Mouse (Mus musculus) thymus, adult 2 months (tissue): ENCODE results near the gene Clstn1.

ENCODE experiments used
- CTCF ChIP-seq: fragments of 200-500 bp; IDR thresholded peaks from 2 replicates; pipeline ENCODE4 v1.5.1; 2012; ENCODE audit warnings: mild to moderate bottlenecking, control low read depth, low read length, moderate library complexity, borderline replicate concordance; ENCODE audit not compliant: control insufficient read depth, poor library complexity, insufficient read depth; ENCODE audit errors: extremely low read depth
- POLR2A ChIP-seq: fragments of 200-500 bp; IDR thresholded peaks from 2 replicates; pipeline ENCODE4 v1.6.1; 2012; ENCODE audit warnings: mild to moderate bottlenecking, low read length, control low read depth, moderate library complexity; ENCODE audit not compliant: control insufficient read depth, poor library complexity, insufficient read depth; ENCODE audit errors: extremely low read depth

DNA sequence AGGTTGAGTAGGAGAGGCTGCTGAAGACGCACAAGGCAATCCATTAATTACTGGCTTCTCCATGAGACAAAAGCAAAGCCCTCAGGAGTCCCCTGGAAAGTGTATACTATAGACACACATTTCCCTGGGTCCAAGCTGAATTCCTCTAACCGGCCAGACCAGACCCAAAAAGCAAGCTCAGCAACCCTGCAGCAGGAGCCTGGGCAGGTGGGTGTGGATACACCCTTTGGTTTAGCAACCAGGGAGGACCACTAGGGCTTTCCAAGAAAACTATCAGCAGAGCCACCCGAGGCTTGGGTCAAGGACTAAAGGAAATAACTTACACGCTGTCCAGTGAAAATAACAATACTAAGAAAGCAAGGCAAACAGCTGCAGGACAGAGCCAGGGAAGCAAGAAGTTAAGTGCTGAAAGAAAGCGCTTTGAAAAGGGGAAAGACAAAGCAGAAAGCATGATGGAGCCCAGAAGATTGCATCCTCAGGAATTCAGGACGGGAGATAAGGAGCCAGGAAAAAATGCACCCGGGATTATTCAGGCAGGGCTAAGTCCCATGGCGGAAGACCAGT, 88.6 kb downstream of the Clstn1 start:
- no peak for TF ChIP-seq CTCF
- no peak for TF ChIP-seq POLR2A
